Mouse (Mus musculus) cerebellum, adult 8-10 months (tissue): ENCODE results near the gene Fzd10.

ENCODE experiments used
- DNase-seq: peaks from one replicate; pipeline ENCODE4 v3.0.0; 2022

Gene Fzd10

GRCm38 (mm10) chr5:128600072-128601021, at the start of gene Fzd10:
TSS of gene Fzd10 (plus strand) at chr5:128600844.
- DNase-seq, result no peak

- DNase-seq, result no peak
Measured at GRCm38 (mm10) chr5:128551448-128551847, 49.2 kb upstream of the Fzd10 start.

- DNase-seq, result no peak
Measured at GRCm38 (mm10) chr5:128552136-128552890, 48.3 kb upstream of the Fzd10 start.

- no peak for DNase-seq
Measured at GRCm38 (mm10) chr5:128558126-128558525, 42.5 kb upstream of the Fzd10 start.

- DNase-seq, result no peak
Measured at GRCm38 (mm10) chr5:128567313-128567712, 33.3 kb upstream of the Fzd10 start.

GRCm38 (mm10) chr5:128568970-128569369, 31.7 kb upstream of the Fzd10 start:
- DNase-seq, result no peak

- DNase-seq, result no peak
Measured at GRCm38 (mm10) chr5:128570091-128570490, 30.6 kb upstream of the Fzd10 start.

GRCm38 (mm10) chr5:128570848-128571247, 29.8 kb upstream of the Fzd10 start:
- no peak for DNase-seq

- no peak for DNase-seq
Measured at GRCm38 (mm10) chr5:128571706-128572105, 28.9 kb upstream of the Fzd10 start.

GRCm38 (mm10) chr5:128575997-128576579, 24.6 kb upstream of the Fzd10 start:
- DNase-seq, result no peak

GRCm38 (mm10) chr5:128579047-128579650, 21.5 kb upstream of the Fzd10 start:
- no peak for DNase-seq

GRCm38 (mm10) chr5:128580931-128581330, 19.7 kb upstream of the Fzd10 start:
- DNase-seq, result no peak

GRCm38 (mm10) chr5:128581516-128581921, 19.1 kb upstream of the Fzd10 start:
- no peak for DNase-seq

GRCm38 (mm10) chr5:128589231-128589630, 11.4 kb upstream of the Fzd10 start:
- no peak for DNase-seq

GRCm38 (mm10) chr5:128593446-128593845, 7.2 kb upstream of the Fzd10 start:
- DNase-seq, result no peak

GRCm38 (mm10) chr5:128596813-128597212, 3.8 kb upstream of the Fzd10 start:
- no peak for DNase-seq

GRCm38 (mm10) chr5:128597381-128597780, 3.3 kb upstream of the Fzd10 start:
- DNase-seq, result no peak

- no peak for DNase-seq
Measured at GRCm38 (mm10) chr5:128598191-128598720, 2.4 kb upstream of the Fzd10 start.

- DNase-seq, result no peak
Measured at GRCm38 (mm10) chr5:128598760-128599364, 1.8 kb upstream of the Fzd10 start.

GRCm38 (mm10) chr5:128599365-128600071, 1.1 kb upstream of the Fzd10 start:
- no peak for DNase-seq
